Mouse (Mus musculus) kidney, embryonic 16.5 days (tissue): Measurements from ENCODE around the gene Rd3. TPM values are rescaled to one million over a fixed set of nuclear protein-coding genes. Genes with fewer than 3 reads are reported as not detected.

Experiments
- ATAC-seq: fragments of 200-750 bp; cut with Nextera tagmentation; 2 replicates; pipeline ENCODE4 v1.8.0; 2017; ENCODE audit warnings: moderate TSS enrichment; ENCODE audit not compliant: low FRiP score, low TSS enrichment
- H3K27ac ChIP-seq: fragments of 300-500 bp; sonication (generic); 2 replicates; pipeline ENCODE4 v1.5.1; 2014; ENCODE audit warnings: low read length
- H3K27me3 ChIP-seq: fragments of 300-500 bp; sonication (generic); 2 replicates; pipeline ENCODE4 v1.6.1; 2014; ENCODE audit warnings: low read length, control low read depth, mixed read lengths; ENCODE audit not compliant: insufficient read depth
- H3K36me3 ChIP-seq: fragments of 300-500 bp; sonication (generic); 2 replicates; pipeline ENCODE4 v1.6.1; 2014; ENCODE audit warnings: low read length, control low read depth, mixed read lengths; ENCODE audit not compliant: insufficient read depth
- H3K4me1 ChIP-seq: fragments of 300-500 bp; sonication (generic); 2 replicates; pipeline ENCODE4 v1.6.1; 2014; ENCODE audit warnings: low read length, control low read depth, mixed read lengths; ENCODE audit not compliant: insufficient read depth
- H3K4me2 ChIP-seq: fragments of 300-500 bp; sonication (generic); replicated peaks from 2 replicates; pipeline ENCODE4 v1.6.1; 2014; ENCODE audit warnings: low read depth, low read length
- H3K4me3 ChIP-seq: fragments of 300-500 bp; sonication (generic); 2 replicates; pipeline ENCODE4 v1.5.1; 2014; ENCODE audit warnings: mild to moderate bottlenecking, low read length
- H3K9ac ChIP-seq: fragments of 300-500 bp; sonication (generic); replicated peaks from 2 replicates; pipeline ENCODE4 v1.6.1; 2014; ENCODE audit warnings: low read length
- H3K9me3 ChIP-seq: fragments of 300-500 bp; sonication (generic); 2 replicates; pipeline ENCODE4 v1.6.1; 2016; ENCODE audit warnings: low read length, control low read depth
- WGBS: fragments of 180-500 bp; shearing (Covaris S2); extraction: QIAGEN DNeasy Blood & Tissue Kit; methylation state at CpG from one replicate; pipeline ENCODE4 v1.1.7; 2014; 5-methylcytosine and 5-hydroxymethylcytosine counted together
- polyA plus RNA-seq: library from polyadenylated mRNA; unstranded; fragments of >200 nt; fragmentation: Nextera tagmentation; extraction: Ambion mirVana; gene quantifications from 2 replicates; pipeline ENCODE4 v1.2.1, GENCODE M21; 2015

The Rd3 gene
- polyA plus RNA-seq, 1 experiment from 2014 or later: 0.55 TPM

DNA sequence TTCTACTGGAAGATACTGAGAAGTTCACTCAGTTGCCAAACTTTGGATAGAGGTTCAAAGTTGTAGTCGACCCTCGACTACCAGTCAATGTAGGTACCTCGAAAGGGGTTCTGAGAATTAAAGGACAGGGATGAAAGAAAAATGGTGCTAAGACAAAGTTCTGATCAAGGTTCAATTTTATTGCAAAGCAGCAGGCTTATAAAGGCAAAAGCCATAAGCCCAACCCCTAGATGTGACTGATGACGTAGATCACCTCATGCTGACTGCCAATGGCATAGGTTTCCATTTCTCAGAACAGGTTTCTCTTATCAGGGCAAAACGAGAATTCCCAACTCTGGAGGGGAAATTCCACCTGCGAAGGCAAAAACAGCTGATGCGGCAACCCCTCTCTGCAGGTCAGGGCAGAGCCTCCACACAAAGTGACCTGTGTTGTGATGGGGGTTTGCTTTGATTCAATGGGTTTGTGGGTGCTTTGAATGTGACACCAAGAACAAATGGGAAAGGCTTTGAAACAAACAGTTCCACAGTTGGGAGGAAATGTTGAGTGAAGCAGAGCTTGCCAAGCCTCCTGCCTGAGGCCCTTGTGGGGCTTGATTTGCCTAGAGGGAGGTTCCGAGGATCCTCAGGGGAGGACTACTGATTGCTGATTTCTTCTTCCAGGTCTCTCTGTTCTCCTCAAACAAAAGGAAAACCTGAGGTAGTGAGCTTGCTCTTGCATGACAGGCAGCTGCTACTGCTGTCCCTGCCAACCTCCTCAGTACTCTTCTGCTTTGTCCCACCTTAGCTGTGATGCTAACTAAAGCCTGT, 9.7 kb downstream of the Rd3 start:
- H3K9ac ChIP-seq: no peak overlapping the region
- WGBS: 69% methylated on average over 8 of the region's 8 CpGs
- no peak for ATAC-seq
- H3K36me3 ChIP-seq: no peaks in the 10 kb centered on the region
- no peaks in the 10 kb centered on the region; the same call in 1 of the 2 replicates for H3K27me3 ChIP-seq
- H3K4me3 ChIP-seq: no peak overlapping the region
- H3K4me2 ChIP-seq: no peak overlapping the region
- H3K9me3 ChIP-seq: no peaks in the 10 kb centered on the region
- no peak overlapping the region for H3K27ac ChIP-seq
- H3K4me1 ChIP-seq: peaks cover 7% of the 10 kb centered on the region; the same call in 1 of the 2 replicates

DNA sequence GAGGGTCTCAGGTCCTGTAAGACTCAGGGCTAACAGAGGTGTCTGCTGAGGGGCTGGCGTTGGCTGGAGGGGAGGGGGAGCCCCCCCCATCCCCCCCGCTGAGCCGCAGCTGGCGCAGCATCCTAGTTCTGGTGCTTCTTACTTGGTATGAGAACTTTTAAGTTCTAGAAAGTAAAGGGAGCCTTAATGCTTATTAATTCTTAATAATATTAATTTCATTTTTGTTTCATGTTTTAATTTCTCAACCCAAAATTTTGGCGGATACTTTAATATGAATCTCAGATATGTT, 10.3 kb downstream of the Rd3 start:
- 59% methylated on average over 5 of the region's 5 CpGs for WGBS
- no peak for ATAC-seq
- H3K36me3 ChIP-seq: no peaks in the 10 kb centered on the region
- no peak overlapping the region for H3K4me2 ChIP-seq
- H3K27ac ChIP-seq: no peak overlapping the region
- no peaks in the 10 kb centered on the region for H3K9me3 ChIP-seq
- H3K27me3 ChIP-seq: no peaks in the 10 kb centered on the region; the same call in 1 of the 2 replicates
- H3K9ac ChIP-seq: no peak overlapping the region
- peaks cover 9% of the 10 kb centered on the region for H3K4me1 ChIP-seq
- H3K4me3 ChIP-seq: no peak overlapping the region

DNA sequence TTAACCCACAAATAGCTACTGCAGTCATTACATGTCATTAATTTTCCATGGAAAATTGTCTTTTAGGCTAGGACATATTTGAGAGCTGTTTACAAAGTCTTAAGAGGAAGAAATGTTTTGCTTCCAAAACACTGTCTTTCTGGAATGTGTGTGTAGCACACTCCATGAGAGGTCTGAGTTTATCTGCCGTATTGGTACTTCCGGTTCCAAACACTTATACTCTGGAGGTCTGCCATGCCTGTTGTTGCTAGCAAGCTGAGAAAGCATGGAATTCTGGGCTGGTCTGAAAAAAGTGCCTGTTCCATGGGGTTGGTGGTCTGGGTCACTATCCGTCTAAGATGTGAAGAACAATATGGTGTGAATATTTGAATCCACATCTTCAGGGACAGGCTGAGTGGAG, 11.5 kb downstream of the Rd3 start:
- WGBS: 85% methylated on average over 3 of the region's 3 CpGs
- no peaks in the 10 kb centered on the region for H3K9me3 ChIP-seq
- no peak for ATAC-seq
- H3K4me1 ChIP-seq: peaks cover 14% of the 10 kb centered on the region
- no peaks in the 10 kb centered on the region for H3K36me3 ChIP-seq
- H3K4me2 ChIP-seq: no peak overlapping the region
- H3K4me3 ChIP-seq: no peak overlapping the region
- H3K27me3 ChIP-seq: no peaks in the 10 kb centered on the region; the same call in 1 of the 2 replicates
- no peak overlapping the region for H3K9ac ChIP-seq
- no peak overlapping the region for H3K27ac ChIP-seq

DNA sequence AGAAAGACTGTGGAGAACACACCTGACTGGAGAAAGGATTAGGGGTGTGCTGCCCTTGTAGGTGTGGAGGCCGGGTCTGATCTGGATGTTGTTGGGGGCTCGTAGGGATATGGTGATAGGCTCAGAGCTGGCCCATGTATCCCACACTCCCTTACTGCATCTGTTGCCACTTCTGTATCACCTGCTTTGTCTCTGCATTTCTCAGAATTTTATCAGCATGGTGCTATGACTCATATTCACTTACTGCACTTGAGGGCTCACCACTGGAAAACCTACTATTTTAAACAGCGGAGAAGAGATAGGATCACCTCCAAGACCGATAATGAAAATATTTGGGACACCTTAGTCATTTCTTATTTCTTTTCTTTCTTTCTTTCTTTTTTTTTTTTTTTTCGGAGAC, 11.9 kb downstream of the Rd3 start:
- no peak for ATAC-seq
- WGBS: 86% methylated on average over 5 of the region's 5 CpGs
- Histone ChIP-seq H3K27me3 (no peaks in the 10 kb centered on the region; the same call in 1 of the 2 replicates), H3K9me3 (no peaks in the 10 kb centered on the region), H3K27ac (no peak overlapping the region), H3K36me3 (no peaks in the 10 kb centered on the region), H3K4me2 (peak overlapping the region; percentile 76; the same call in 1 of the 2 replicates), H3K9ac (no peak overlapping the region), H3K4me1 (peaks cover 14% of the 10 kb centered on the region), H3K4me3 (peak overlapping the region; percentile 71; the same call in 1 of the 2 replicates)

DNA sequence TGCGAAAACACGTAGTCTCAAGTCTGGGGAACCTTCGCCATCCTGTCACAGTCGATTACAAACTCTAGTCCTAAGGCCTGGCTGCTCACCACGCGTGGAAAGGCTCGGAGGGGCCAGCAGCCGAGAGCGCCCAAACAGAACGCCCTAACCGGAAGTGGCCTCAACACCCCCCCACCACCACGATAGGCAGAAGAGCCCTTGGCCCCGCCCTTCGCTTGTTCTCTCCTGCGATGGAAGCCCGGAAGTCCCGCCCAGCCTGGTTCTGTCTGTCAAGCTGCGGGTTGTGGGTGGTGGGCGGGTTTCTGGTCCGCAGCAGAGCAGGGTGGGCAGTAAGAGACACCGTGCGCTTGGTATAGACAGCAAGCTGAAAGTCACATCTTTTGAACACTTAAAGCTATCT, 12.8 kb downstream of the Rd3 start:
- Histone ChIP-seq H3K4me3 (peak overlapping the region; percentile 71), H3K9ac (peak overlapping the region; percentile 91), H3K9me3 (no peaks in the 10 kb centered on the region), H3K27ac (peak overlapping the region; percentile 95), H3K4me2 (peak overlapping the region; percentile 76), H3K36me3 (no peaks in the 10 kb centered on the region), H3K27me3 (no peaks in the 10 kb centered on the region; the same call in 1 of the 2 replicates), H3K4me1 (peaks cover 14% of the 10 kb centered on the region)
- peak; percentile 94 for ATAC-seq
- under 1% methylated on average over 22 of the region's 22 CpGs for WGBS

DNA sequence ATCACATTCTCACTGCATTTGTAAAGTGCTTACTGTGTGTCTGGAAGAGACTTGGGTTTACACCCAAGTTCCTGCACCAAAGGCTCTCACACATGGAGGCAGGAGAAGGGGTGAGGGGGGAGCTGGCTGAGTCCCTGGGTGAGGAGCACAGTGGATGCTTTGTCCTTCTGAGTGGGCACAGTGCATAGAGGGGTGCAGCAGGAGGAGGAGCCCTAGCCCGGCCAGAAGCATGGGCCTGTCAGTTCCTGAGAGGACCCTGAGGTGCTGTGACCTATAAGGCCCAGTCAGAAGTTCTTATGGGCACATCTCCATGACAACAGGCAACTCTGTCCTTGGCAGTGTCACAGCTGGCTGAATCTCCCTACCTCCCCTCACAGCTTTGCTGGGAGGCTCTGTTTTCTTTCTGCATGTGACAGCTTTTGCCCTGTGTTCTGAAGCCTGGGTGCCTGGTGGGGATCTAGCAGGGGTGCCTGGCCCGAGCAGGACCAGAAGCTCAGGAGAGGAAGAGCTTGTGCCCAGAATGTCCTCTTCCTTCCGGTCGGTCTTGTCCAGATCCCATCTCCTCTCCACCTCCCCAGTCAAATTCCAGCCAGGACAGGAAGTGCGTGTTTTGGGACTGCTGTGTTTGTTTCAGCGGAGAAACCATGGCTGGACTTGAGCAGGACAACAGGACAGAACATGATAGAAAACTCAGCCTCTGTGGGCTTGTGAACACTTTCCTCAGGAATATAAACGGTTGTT, 15.0 kb downstream of the Rd3 start:
- Histone ChIP-seq H3K27ac (peak overlapping the region; percentile 20; the same call in 1 of the 2 replicates), H3K9ac (peak overlapping the region; percentile 29; the same call in 1 of the 2 replicates), H3K4me2 (no peak overlapping the region), H3K36me3 (peaks cover 8% of the 10 kb centered on the region), H3K4me3 (no peak overlapping the region), H3K9me3 (peaks cover 4% of the 10 kb centered on the region; the same call in 1 of the 2 replicates), H3K4me1 (peaks cover 14% of the 10 kb centered on the region), H3K27me3 (no peaks in the 10 kb centered on the region)
- 0 out of 2 replicates have a peak, but pooled peaks have one; percentile 20 for ATAC-seq
- 56% methylated on average over 7 of the region's 7 CpGs for WGBS

DNA sequence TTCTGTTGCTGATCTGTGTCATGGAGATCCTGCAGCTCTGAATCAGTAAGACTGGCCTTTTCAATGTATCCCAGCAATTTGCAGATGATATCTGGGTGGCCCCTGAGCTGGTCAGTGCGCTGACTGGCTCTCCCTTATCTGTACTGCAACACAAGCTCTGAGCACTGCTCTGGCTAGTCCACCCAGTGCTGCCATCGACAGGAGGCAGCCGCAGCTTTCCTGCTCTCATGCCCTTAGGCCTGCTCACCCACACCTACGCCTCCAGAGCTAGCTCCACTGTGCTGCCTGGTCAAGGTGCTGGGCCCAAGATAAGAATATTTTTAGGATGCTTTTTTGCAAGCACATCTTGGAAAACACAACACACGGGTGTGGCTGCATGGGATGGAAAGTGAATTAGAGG, 17.3 kb downstream of the Rd3 start:
- 79% methylated on average over 5 of the region's 5 CpGs for WGBS
- Histone ChIP-seq H3K27ac (no peak overlapping the region), H3K4me3 (no peak overlapping the region), H3K9me3 (peaks cover 4% of the 10 kb centered on the region; the same call in 1 of the 2 replicates), H3K27me3 (no peaks in the 10 kb centered on the region), H3K4me2 (no peak overlapping the region), H3K9ac (no peak overlapping the region), H3K36me3 (peaks cover 22% of the 10 kb centered on the region), H3K4me1 (peaks cover 10% of the 10 kb centered on the region)
- no peak for ATAC-seq

DNA sequence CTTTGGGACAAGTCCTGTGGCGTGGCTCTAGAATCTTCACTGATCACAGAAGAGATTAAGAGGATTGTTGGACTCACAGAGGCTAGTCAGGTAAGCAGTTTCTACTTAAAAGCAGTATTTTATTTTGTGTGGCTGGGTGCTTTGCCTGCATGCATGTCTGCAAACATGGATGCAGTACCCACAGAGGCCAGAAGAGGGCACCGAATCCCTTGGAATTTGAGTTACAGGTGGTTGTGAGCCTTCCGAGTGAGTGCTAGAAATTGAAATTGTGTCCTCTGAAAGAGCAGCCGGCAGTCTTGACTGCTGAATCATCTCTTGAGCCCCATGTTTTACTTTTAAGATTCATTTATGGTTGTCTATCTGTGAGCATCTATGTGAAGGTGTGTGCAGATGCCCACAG, 18.3 kb downstream of the Rd3 start:
- Histone ChIP-seq H3K9me3 (peaks cover 4% of the 10 kb centered on the region; the same call in 1 of the 2 replicates), H3K27me3 (no peaks in the 10 kb centered on the region), H3K4me1 (peaks cover 8% of the 10 kb centered on the region), H3K27ac (no peak overlapping the region), H3K4me2 (no peak overlapping the region), H3K9ac (no peak overlapping the region), H3K4me3 (no peak overlapping the region), H3K36me3 (peaks cover 27% of the 10 kb centered on the region)
- WGBS: 66% methylated on average over 4 of the region's 4 CpGs
- ATAC-seq: no peak

DNA sequence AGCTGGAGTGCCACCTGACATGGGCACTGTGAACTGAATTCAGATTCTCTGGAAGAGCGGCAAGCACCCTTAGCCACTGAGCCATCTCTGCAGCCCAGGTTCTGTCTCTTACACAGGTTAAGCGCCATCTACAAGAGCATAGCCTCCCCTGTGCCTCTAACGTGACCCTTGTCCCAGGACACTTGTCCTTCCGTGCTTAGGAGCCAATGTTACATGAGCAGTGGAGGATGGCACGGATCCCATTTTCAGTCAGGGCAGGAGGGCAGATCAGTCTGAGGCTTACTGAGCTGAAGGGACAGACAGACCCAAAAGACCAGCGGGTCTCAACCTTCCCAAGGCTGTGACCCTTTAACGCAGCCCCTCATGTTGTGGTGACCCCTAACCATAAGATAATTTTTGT, 18.7 kb downstream of the Rd3 start:
- H3K4me3 ChIP-seq: no peak overlapping the region
- 89% methylated on average over 7 of the region's 7 CpGs for WGBS
- peaks cover 31% of the 10 kb centered on the region for H3K36me3 ChIP-seq
- H3K27me3 ChIP-seq: no peaks in the 10 kb centered on the region
- no peak overlapping the region for H3K4me2 ChIP-seq
- H3K27ac ChIP-seq: no peak overlapping the region
- no peak for ATAC-seq
- peaks cover 7% of the 10 kb centered on the region for H3K4me1 ChIP-seq
- H3K9ac ChIP-seq: no peak overlapping the region
- H3K9me3 ChIP-seq: peaks cover 4% of the 10 kb centered on the region; the same call in 1 of the 2 replicates
